20 mouse cellular contexts compared by ENCODE assay signal in the genomic region with DNA sequence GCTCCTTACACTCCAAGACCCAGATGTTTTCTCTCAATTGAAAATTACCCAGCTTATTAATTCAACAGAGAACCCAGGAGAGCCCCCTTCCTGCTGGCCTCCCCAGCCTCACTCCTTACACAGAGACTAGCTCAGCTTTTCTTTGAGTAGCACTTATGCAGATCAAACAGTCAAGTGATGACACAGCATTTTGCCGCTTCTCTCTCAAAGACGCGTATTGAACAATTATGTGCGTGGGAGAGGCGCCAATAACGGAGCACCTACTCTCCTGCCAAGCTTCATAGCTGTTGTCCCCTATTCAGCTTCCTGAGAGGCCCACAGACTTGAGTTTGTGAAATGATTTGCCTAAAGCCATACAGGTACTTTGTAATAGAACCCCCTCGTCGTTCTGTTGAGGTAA.
DNase-seq lines count a peak whose midpoint lies in the region; ATAC-seq lines count a peak whose summit lies in the region.
"Had no signal": no experiment of that assay in that cellular context is flagged by ENCODE, and none has a peak within 500 bp of the region (broad histone marks: within the 10 kb centered on the region; RNA-seq: fewer than 3 reads in every experiment).

No protein-coding gene starts in this region.

- no peak overlapping the region for H3K4me3 ChIP-seq in forebrain, embryonic 14.5 days (ENCODE audit: low read depth, low read length)
- H3K4me3 ChIP-seq in forebrain, embryonic 10.5 days = no peak overlapping the region
- no peak overlapping the region for H3K4me3 ChIP-seq in midbrain, embryonic 14.5 days (replicated peaks; ENCODE audit: low read depth, low read length)
- no peak overlapping the region for H3K4me3 ChIP-seq in midbrain, embryonic 11.5 days (ENCODE audit: low read depth, low read length)
- H3K4me3 ChIP-seq: embryonic facial prominence, embryonic 15.5 days; forebrain, embryonic 15.5 days; gastrocnemius, adult 2 months; hindbrain, embryonic 13.5 days; limb, embryonic 12.5 days; liver, embryonic 15.5 days; midbrain, embryonic 13.5 days had no signal

- no peak overlapping the region for H3K9ac ChIP-seq in forebrain, embryonic 14.5 days (ENCODE audit: low read length)
- no peak overlapping the region for H3K9ac ChIP-seq in midbrain, embryonic 14.5 days (replicated peaks; ENCODE audit: low read length)
- no peak overlapping the region for H3K9ac ChIP-seq in midbrain, embryonic 11.5 days (ENCODE audit: low read length)
- H3K9ac ChIP-seq: embryonic facial prominence, embryonic 15.5 days; forebrain, embryonic 15.5 days; hindbrain, embryonic 13.5 days; limb, embryonic 12.5 days; liver, embryonic 15.5 days; midbrain, embryonic 13.5 days had no signal

- no peak for ATAC-seq in forebrain, embryonic 14.5 days
- no peak for ATAC-seq in midbrain, embryonic 14.5 days (ENCODE audit: low FRiP score, low TSS enrichment)
- ATAC-seq in midbrain, embryonic 11.5 days (ENCODE audit: low FRiP score) = no peak
- ATAC-seq in activated CD4-positive, CD25-positive, alpha-beta regulatory T cell, adult 4 months = no peak
- ATAC-seq: forebrain, embryonic 15.5 days; midbrain, embryonic 13.5 days had no signal

- no peak overlapping the region for H3K27ac ChIP-seq in forebrain, embryonic 14.5 days (ENCODE audit: low read depth, low read length)
- H3K27ac ChIP-seq in forebrain, embryonic 10.5 days = no peak overlapping the region
- no peak overlapping the region for H3K27ac ChIP-seq in midbrain, embryonic 14.5 days (replicated peaks; ENCODE audit: low read depth, low read length)
- H3K27ac ChIP-seq in midbrain, embryonic 11.5 days (ENCODE audit: low read depth, low read length) = no peak overlapping the region
- H3K27ac ChIP-seq: embryonic facial prominence, embryonic 15.5 days; forebrain, embryonic 15.5 days; gastrocnemius, adult 2 months; hindbrain, embryonic 13.5 days; limb, embryonic 12.5 days; liver, embryonic 15.5 days; midbrain, embryonic 13.5 days had no signal

- H3K4me1 ChIP-seq in forebrain, embryonic 14.5 days (ENCODE audit: control insufficient read depth, insufficient read depth, low read length) = no peaks in the 10 kb centered on the region
- H3K4me1 ChIP-seq in forebrain, embryonic 10.5 days = peaks cover 16% of the 10 kb centered on the region
- peaks cover 9% of the 10 kb centered on the region; the same call in 1 of the 2 replicates for H3K4me1 ChIP-seq in midbrain, embryonic 14.5 days (ENCODE audit: control insufficient read depth, insufficient read depth, low read length)
- H3K4me1 ChIP-seq in midbrain, embryonic 11.5 days (ENCODE audit: control insufficient read depth, insufficient read depth, low read length) = peaks cover 2% of the 10 kb centered on the region
- H3K4me1 ChIP-seq: embryonic facial prominence, embryonic 15.5 days; forebrain, embryonic 15.5 days; liver, embryonic 15.5 days had no signal

- no peak overlapping the region for H3K4me2 ChIP-seq in forebrain, embryonic 14.5 days (ENCODE audit: low read length)
- H3K4me2 ChIP-seq in midbrain, embryonic 14.5 days (ENCODE audit: low read length) = no peak overlapping the region
- no peak overlapping the region for H3K4me2 ChIP-seq in midbrain, embryonic 11.5 days
- H3K4me2 ChIP-seq: embryonic facial prominence, embryonic 15.5 days; forebrain, embryonic 15.5 days; hindbrain, embryonic 13.5 days; limb, embryonic 12.5 days; liver, embryonic 15.5 days; midbrain, embryonic 13.5 days had no signal

- no peaks in the 10 kb centered on the region for H3K36me3 ChIP-seq in forebrain, embryonic 14.5 days (ENCODE audit: control insufficient read depth, insufficient read depth, low read length)
- no peaks in the 10 kb centered on the region for H3K36me3 ChIP-seq in forebrain, embryonic 10.5 days (replicated peaks)
- no peaks in the 10 kb centered on the region for H3K36me3 ChIP-seq in midbrain, embryonic 14.5 days (ENCODE audit: control insufficient read depth, insufficient read depth, low read length)
- no peaks in the 10 kb centered on the region for H3K36me3 ChIP-seq in midbrain, embryonic 11.5 days (ENCODE audit: control insufficient read depth, insufficient read depth, low read length)
- H3K36me3 ChIP-seq: embryonic facial prominence, embryonic 15.5 days; forebrain, embryonic 15.5 days; hindbrain, embryonic 13.5 days; limb, embryonic 12.5 days; liver, embryonic 15.5 days; midbrain, embryonic 13.5 days had no signal

- WGBS in forebrain, embryonic 14.5 days = 54% methylated on average over 8 of the region's 8 CpGs
- WGBS in forebrain, embryonic 10.5 days = 92% methylated on average over 8 of the region's 8 CpGs
- WGBS in midbrain, embryonic 14.5 days = 72% methylated on average over 8 of the region's 8 CpGs
- 89% methylated on average over 8 of the region's 8 CpGs for WGBS in midbrain, embryonic 11.5 days

- DNase-seq in forebrain, embryonic 14.5 days (ENCODE audit: low spot score) = peak; percentile 45
- DNase-seq in forebrain, embryonic 10.5 days (ENCODE audit: extremely low spot score, low spot score) = no peak
- DNase-seq in midbrain, embryonic 14.5 days = peak; percentile 38
- no peak for DNase-seq in midbrain, embryonic 11.5 days (ENCODE audit: low spot score, missing footprints)
- peak; percentile 32 for DNase-seq in CD4-positive helper T cell, adult 2 months (ENCODE audit: low read depth, low spot score)
- DNase-seq in brain, adult 2 months (ENCODE audit: low read depth, low spot score) = peak; percentile 58
- DNase-seq in B cell, adult 2 months = no peak
- DNase-seq: cerebellum, adult 11 months; gastrocnemius, adult 2 months; heart, adult 11 months; kidney, adult 11 months; kidney, postnatal 25 days; lung, postnatal 4 days had no signal

- no peaks in the 10 kb centered on the region for H3K27me3 ChIP-seq in forebrain, embryonic 14.5 days (replicated peaks; ENCODE audit: control insufficient read depth, insufficient read depth, low read length)
- H3K27me3 ChIP-seq in forebrain, embryonic 10.5 days (ENCODE audit: poor library complexity, severe bottlenecking) = peaks cover 17% of the 10 kb centered on the region; the same call in 1 of the 2 replicates
- no peaks in the 10 kb centered on the region for H3K27me3 ChIP-seq in midbrain, embryonic 14.5 days (ENCODE audit: control insufficient read depth, insufficient read depth, low read length)
- no peaks in the 10 kb centered on the region for H3K27me3 ChIP-seq in midbrain, embryonic 11.5 days (ENCODE audit: control insufficient read depth, insufficient read depth, low read length)
- H3K27me3 ChIP-seq: embryonic facial prominence, embryonic 15.5 days; forebrain, embryonic 15.5 days; hindbrain, embryonic 13.5 days; liver, embryonic 15.5 days had no signal

- no peaks in the 10 kb centered on the region for H3K9me3 ChIP-seq in forebrain, embryonic 14.5 days (replicated peaks; ENCODE audit: control insufficient read depth, low read length)
- H3K9me3 ChIP-seq in forebrain, embryonic 10.5 days = no peaks in the 10 kb centered on the region
- no peaks in the 10 kb centered on the region for H3K9me3 ChIP-seq in midbrain, embryonic 14.5 days (ENCODE audit: control insufficient read depth, low read length)
- H3K9me3 ChIP-seq in midbrain, embryonic 11.5 days (ENCODE audit: control insufficient read depth, low read length) = no peaks in the 10 kb centered on the region
- H3K9me3 ChIP-seq: embryonic facial prominence, embryonic 15.5 days; forebrain, embryonic 15.5 days; hindbrain, embryonic 13.5 days; limb, embryonic 12.5 days; liver, embryonic 15.5 days; midbrain, embryonic 13.5 days had no signal

Comparison
In these comparisons a context has a peak if more than half of its experiments do, and no peak if none do; other contexts are left out.
1. DNase-seq: peak in forebrain, embryonic 14.5 days (single experiment), midbrain, embryonic 14.5 days (single experiment), CD4-positive helper T cell, adult 2 months (single experiment) and brain, adult 2 months (single experiment); none in forebrain, embryonic 10.5 days (single experiment), midbrain, embryonic 11.5 days (single experiment) and B cell, adult 2 months (0 of 2).